Mouse (Mus musculus) forebrain, embryonic 12.5 days (tissue): ENCODE data around the gene Prr23a2. TPM values are rescaled to one million over a fixed set of nuclear protein-coding genes. Genes with fewer than 3 reads are reported as not detected.
A peak's percentile ranks its signal among the peaks of the same experiment; 100 is the strongest.
"Not testable (repeated sequence)": the region's sequence is repeated elsewhere in the genome, so short reads cannot be mapped to it uniquely, and the experiment has no call there.

Experiments
- ATAC-seq: fragments of 200-750 bp; cut with Nextera tagmentation; 2 replicates; pipeline ENCODE4 v1.8.0; 2017; ENCODE audit warnings: moderate TSS enrichment; ENCODE audit not compliant: low FRiP score
- H3K27ac ChIP-seq: fragments of 300-500 bp; sonication (generic); 2 replicates; pipeline ENCODE4 v1.5.1; 2016; ENCODE audit warnings: mild to moderate bottlenecking
- H3K27me3 ChIP-seq: fragments of 300-500 bp; sonication (generic); 2 replicates; pipeline ENCODE4 v1.6.1; 2016; ENCODE audit warnings: mild to moderate bottlenecking
- H3K36me3 ChIP-seq: fragments of 300-500 bp; sonication (generic); replicated peaks from 2 replicates; pipeline ENCODE4 v1.6.1; 2016; ENCODE audit warnings: mild to moderate bottlenecking
- H3K4me1 ChIP-seq: fragments of 300-500 bp; sonication (generic); 2 replicates; pipeline ENCODE4 v1.6.1; 2016
- H3K4me2 ChIP-seq: fragments of 300-500 bp; sonication (generic); 2 replicates; pipeline ENCODE4 v1.6.1; 2016; ENCODE audit warnings: mild to moderate bottlenecking, moderate library complexity
- H3K4me3 ChIP-seq: fragments of 300-500 bp; sonication (generic); replicated peaks from 2 replicates; pipeline ENCODE4 v1.5.1; 2016; ENCODE audit warnings: mild to moderate bottlenecking
- H3K9ac ChIP-seq: fragments of 300-500 bp; sonication (generic); 2 replicates; pipeline ENCODE4 v1.6.1; 2016; ENCODE audit warnings: mild to moderate bottlenecking
- H3K9me3 ChIP-seq: fragments of 300-500 bp; sonication (generic); 2 replicates; pipeline ENCODE4 v1.6.1; 2016
- WGBS: fragments of 180-500 bp; shearing (Covaris S2); methylation state at CpG from one replicate; pipeline ENCODE4 v1.1.7; 2016; 5-methylcytosine and 5-hydroxymethylcytosine counted together
- polyA plus RNA-seq: library from polyadenylated mRNA; unstranded; fragments of >200 nt; fragmentation: Nextera tagmentation; extraction: Ambion mirVana; gene quantifications from 2 replicates; pipeline ENCODE4 v1.2.1, GENCODE M21; 2016

Gene Prr23a2
- polyA plus RNA-seq, result not detected in 2 replicates

DNA sequence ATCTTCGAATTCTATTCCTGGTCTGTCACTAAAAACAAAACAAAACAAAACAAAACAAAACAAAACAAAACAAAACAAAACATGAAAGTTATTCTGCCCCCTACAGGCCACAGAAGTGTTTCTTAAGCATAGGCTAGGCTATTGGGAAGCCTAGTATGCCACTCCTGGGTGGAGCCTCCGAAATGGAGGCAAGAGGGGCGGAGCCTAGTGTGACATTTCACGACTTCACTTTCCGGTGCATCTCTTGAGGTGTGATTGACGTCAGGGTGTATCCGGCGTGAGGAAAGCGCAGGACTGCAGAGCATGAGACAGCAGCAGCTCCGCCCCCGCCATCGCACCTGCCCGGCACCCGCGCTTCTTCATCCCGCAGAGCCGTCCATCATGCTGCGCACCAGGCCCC, at the start of gene Prr23a2:
Gene Prr23a2, plus strand, starts transcription at position 285 of the 400 bp plus-strand sequence.
- ATAC-seq, result no peak
- H3K9me3 ChIP-seq, result no peaks in the 10 kb centered on the region
- no peaks in the 10 kb centered on the region for H3K4me1 ChIP-seq
- H3K4me3 ChIP-seq, result no peak within 1 kb of the TSS
- H3K36me3 ChIP-seq, result no peaks in the 10 kb centered on the region
- WGBS, result 85% methylated on average over 18 of the region's 18 CpGs
- H3K27ac ChIP-seq, result no peak within 1 kb of the TSS
- H3K9ac ChIP-seq, result no peak within 1 kb of the TSS
- H3K27me3 ChIP-seq, result no peaks in the 10 kb centered on the region
- no peak within 1 kb of the TSS for H3K4me2 ChIP-seq

DNA sequence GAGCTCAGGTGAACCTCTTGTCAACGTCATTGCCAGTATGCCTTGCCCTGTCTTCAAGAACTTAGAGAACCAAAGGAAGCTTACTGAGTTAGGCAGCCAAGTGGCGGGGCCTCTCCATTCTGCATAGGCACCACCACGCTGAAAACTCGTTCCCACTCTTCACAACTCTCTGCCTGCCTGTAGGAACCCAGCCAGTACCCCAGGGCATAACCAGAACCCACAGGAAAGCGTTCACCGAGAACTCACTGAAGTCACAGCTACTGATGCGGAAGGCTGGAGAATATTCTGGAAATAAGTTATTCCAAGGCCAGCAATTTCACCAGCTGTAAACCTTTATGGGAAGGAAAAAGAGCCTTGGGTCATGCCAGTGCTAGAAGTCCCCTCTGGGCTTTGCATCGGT, 48.7 kb upstream of the Prr23a2 start:
- Histone ChIP-seq H3K4me1 (peaks cover 9% of the 10 kb centered on the region; the same call in 1 of the 2 replicates), H3K4me3 (no peak overlapping the region), H3K9ac (no peak overlapping the region), H3K27me3 (no peaks in the 10 kb centered on the region), H3K36me3 (no peaks in the 10 kb centered on the region), H3K27ac (no peak overlapping the region), H3K9me3 (no peaks in the 10 kb centered on the region), H3K4me2 (no peak overlapping the region)
- 87% methylated on average over 8 of the region's 8 CpGs for WGBS
- no peak for ATAC-seq

DNA sequence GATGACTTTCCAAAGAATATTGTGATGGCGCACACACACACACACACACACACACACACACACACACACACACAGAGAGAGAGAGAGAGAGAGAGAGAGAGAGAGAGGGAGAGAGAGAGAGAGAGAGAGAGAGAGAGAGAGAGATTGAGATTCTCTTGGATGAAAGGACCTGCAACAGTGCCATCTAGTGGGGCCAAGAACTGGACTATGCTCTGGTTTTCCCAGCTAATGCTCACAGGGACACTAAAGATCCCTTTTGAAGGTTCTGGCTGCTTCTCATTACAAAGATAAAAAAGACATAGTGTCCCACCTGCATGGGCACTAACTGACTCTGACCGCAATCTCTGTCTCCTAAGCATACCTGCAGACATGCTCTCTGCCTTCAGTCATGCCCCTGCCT, 46.8 kb upstream of the Prr23a2 start:
- 78% methylated on average over 2 of the region's 2 CpGs for WGBS
- H3K36me3 ChIP-seq, H3K9me3 ChIP-seq, H3K27me3 ChIP-seq, H3K4me1 ChIP-seq, H3K27ac ChIP-seq, ATAC-seq, H3K4me3 ChIP-seq, H3K4me2 ChIP-seq, H3K9ac ChIP-seq: not testable (repeated sequence)

DNA sequence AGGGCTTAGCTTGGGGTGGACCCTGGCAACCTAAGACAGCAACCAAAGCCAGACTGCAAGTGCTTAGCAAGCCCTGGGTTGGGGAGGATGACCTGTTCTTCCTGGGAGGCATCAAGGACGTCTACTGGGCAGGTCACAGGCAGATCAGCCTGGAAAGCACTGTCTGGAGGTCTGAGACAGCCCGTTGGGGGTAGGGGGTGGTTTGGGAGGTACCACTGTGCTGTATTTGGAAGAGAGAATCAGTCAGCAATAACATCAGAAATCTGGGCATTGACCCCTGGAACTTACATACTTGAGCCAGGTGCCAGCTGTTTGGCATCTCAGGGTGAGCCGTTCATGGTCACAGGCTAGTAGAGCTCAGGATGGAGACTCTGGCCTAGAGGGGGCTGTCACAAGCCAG, 40.2 kb upstream of the Prr23a2 start:
- no peak overlapping the region for H3K9ac ChIP-seq
- H3K9me3 ChIP-seq, result no peaks in the 10 kb centered on the region
- ATAC-seq, result no peak
- H3K4me3 ChIP-seq, result no peak overlapping the region
- no peaks in the 10 kb centered on the region for H3K36me3 ChIP-seq
- H3K4me1 ChIP-seq, result no peaks in the 10 kb centered on the region
- no peak overlapping the region for H3K27ac ChIP-seq
- H3K27me3 ChIP-seq, result no peaks in the 10 kb centered on the region
- no peak overlapping the region for H3K4me2 ChIP-seq
- 76% methylated on average over 3 of the region's 3 CpGs for WGBS

DNA sequence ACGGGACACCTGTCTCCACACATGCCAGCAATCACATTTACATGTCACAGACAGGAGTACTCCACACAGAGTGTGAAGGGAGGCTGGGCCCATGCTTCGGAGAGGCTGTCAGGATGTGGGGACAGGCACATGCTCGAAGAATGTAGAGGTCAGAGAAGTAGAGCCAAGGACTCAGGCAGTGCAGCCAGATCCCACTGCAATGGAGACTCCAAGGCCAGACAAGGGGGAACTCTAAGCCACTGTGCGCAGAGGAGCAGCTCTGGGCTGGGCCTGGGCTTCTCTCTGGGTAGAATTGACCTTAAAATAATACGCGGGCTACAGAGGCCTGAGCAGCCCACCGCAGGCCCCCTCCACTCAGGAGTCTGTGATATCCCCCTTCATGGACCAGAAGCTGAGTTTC, 38.7 kb upstream of the Prr23a2 start:
- H3K27me3 ChIP-seq, result no peaks in the 10 kb centered on the region
- H3K4me2 ChIP-seq, result no peak overlapping the region
- H3K9ac ChIP-seq, result no peak overlapping the region
- no peak for ATAC-seq
- no peaks in the 10 kb centered on the region for H3K36me3 ChIP-seq
- 88% methylated on average over 7 of the region's 7 CpGs for WGBS
- no peaks in the 10 kb centered on the region for H3K9me3 ChIP-seq
- H3K27ac ChIP-seq, result no peak overlapping the region
- H3K4me3 ChIP-seq, result no peak overlapping the region
- H3K4me1 ChIP-seq, result no peaks in the 10 kb centered on the region

DNA sequence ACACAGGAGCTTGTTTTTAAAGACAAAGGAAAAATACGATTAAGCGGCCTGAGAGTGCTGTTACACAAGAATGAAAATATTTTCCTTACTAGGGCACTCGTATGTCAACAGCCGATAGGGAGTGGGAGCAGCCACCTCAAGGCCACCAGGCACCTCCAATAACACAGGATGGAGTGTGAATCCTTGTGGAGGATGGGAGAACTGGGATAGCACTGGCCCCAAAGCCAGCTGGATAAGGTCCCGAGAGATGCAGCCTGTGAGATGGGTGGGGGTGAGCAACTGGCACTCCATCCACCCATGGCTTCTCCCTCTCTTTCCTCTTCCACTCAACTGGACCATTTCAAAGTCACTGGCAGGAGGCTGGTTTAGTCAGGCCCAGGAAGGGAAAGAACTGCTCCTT, 37.3 kb upstream of the Prr23a2 start:
- H3K4me3 ChIP-seq, result no peak overlapping the region
- no peak overlapping the region for H3K9ac ChIP-seq
- H3K4me1 ChIP-seq, result no peaks in the 10 kb centered on the region
- H3K9me3 ChIP-seq, result no peaks in the 10 kb centered on the region
- no peaks in the 10 kb centered on the region for H3K36me3 ChIP-seq
- ATAC-seq, result no peak
- H3K27ac ChIP-seq, result no peak overlapping the region
- WGBS, result 89% methylated on average over 5 of the region's 5 CpGs
- no peak overlapping the region for H3K4me2 ChIP-seq
- H3K27me3 ChIP-seq, result no peaks in the 10 kb centered on the region

DNA sequence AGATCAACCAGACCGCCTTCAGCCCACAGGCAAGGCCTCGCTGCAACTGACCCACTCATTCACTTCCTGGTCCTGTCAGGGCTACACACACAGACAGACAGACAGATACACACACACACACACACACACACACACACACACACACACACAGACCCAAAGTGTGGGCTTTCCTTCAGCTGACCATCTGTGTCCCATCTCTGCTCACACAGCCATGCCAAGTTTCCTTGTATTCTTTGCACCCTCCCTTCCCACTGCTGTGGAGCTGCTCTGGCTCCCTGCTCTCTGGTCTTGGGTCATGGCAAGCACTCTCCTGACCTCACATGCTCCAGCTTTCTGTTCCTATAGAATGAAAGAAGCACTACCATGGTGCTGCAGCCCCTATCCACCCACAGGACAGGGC, 36.8 kb upstream of the Prr23a2 start:
- Histone ChIP-seq H3K4me3 (no peak overlapping the region), H3K27ac (no peak overlapping the region), H3K4me2 (no peak overlapping the region), H3K9me3 (no peaks in the 10 kb centered on the region), H3K27me3 (no peaks in the 10 kb centered on the region), H3K4me1 (no peaks in the 10 kb centered on the region), H3K9ac (no peak overlapping the region), H3K36me3 (no peaks in the 10 kb centered on the region)
- 85% methylated on average over 2 of the region's 2 CpGs for WGBS
- ATAC-seq, result no peak

DNA sequence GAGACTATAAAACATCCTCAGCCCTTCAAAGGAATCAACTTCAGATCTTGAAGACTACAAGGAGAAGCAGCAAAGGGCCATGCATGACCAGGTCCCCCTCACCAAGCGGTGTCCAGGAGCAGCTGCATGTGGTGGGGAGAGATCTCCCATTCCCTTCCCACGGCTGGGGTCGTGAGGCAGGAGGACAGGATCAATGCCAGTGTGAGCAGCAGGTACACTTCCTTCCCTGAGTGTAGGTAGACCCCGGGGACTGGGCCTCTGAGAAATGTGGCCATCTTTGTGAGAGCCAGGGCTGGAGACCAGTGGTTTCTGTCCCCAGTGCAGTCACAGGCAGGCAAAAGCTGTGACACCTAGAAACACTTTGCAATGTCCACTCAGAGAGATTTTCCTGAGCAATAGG, 35.8 kb upstream of the Prr23a2 start:
- Histone ChIP-seq H3K27ac (no peak overlapping the region), H3K4me1 (no peaks in the 10 kb centered on the region), H3K4me3 (no peak overlapping the region), H3K36me3 (no peaks in the 10 kb centered on the region), H3K9me3 (no peaks in the 10 kb centered on the region), H3K27me3 (no peaks in the 10 kb centered on the region), H3K4me2 (no peak overlapping the region), H3K9ac (no peak overlapping the region)
- ATAC-seq, result no peak
- 92% methylated on average over 4 of the region's 4 CpGs for WGBS

DNA sequence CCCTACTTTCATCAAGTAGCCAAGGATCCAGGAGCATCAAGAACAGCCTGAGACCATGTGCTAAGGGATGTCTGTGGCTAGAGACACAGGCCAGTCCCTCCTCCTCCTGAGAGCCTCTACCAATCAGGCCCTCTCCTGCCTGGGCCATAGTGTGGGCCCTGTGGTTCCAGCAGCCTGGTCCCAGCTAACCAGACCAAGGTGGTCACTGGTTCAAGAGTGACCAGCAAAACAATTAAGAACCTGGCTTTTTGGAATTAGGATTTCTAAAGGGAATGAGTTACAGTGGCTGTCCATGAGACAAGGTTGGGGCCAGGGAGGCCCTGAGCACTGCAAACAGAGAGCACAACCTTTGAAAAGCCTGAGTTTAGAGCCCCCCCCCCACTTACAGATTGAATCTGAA, 35.2 kb upstream of the Prr23a2 start:
- H3K4me2 ChIP-seq, result no peak overlapping the region
- no peak overlapping the region for H3K4me3 ChIP-seq
- H3K9ac ChIP-seq, result no peak overlapping the region
- no peak overlapping the region for H3K27ac ChIP-seq
- no peaks in the 10 kb centered on the region for H3K4me1 ChIP-seq
- H3K36me3 ChIP-seq, result no peaks in the 10 kb centered on the region
- H3K27me3 ChIP-seq, result no peaks in the 10 kb centered on the region
- ATAC-seq, result no peak
- no peaks in the 10 kb centered on the region for H3K9me3 ChIP-seq

DNA sequence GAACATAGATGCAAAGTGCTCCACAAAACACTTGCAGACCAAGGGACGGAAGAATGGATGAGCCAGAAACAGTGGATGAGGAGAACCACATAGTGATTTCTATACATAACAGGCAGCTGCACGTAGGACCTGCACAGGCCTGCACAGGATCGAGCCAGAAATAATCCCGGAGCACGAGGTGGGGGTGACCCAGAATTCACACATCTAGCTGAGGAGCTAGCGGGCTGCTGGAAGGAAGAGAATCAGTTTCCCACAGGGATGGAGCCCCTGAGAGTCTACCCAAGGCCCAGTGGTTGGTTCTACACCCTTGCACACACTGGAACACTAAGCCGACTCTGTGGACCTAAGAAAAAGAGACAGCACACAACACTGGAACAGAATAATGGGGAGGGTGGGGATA, 32.5 kb upstream of the Prr23a2 start:
- Histone ChIP-seq H3K4me1 (no peaks in the 10 kb centered on the region), H3K4me3 (no peak overlapping the region), H3K9me3 (no peaks in the 10 kb centered on the region), H3K27ac (no peak overlapping the region), H3K36me3 (no peaks in the 10 kb centered on the region), H3K9ac (no peak overlapping the region), H3K27me3 (no peaks in the 10 kb centered on the region), H3K4me2 (no peak overlapping the region)
- no peak for ATAC-seq
- 87% methylated on average over 7 of the region's 7 CpGs for WGBS

DNA sequence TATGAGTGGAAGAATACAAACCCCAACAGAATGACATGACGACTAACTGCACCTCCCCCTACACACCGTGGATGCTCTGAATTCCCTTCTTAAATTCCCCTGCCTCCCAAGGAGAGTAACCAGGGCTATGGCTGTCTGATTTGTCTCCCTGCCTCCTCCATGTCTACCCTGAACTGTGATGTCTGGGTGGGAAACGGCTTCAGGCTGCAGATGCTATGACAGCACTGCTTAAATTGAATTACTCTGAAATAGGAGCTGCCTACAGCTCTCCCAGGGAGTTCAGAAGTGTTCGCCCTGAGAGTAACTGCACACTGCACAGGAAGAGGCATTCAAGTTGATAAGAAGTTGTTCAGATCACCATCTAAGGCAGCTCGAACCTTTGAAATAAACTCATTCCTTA, 26.8 kb upstream of the Prr23a2 start:
- H3K4me2 ChIP-seq, result no peak overlapping the region
- no peaks in the 10 kb centered on the region for H3K4me1 ChIP-seq
- H3K9ac ChIP-seq, result no peak overlapping the region
- H3K36me3 ChIP-seq, result no peaks in the 10 kb centered on the region
- H3K27ac ChIP-seq, result no peak overlapping the region
- no peaks in the 10 kb centered on the region for H3K9me3 ChIP-seq
- 71% methylated on average over 5 of the region's 5 CpGs for WGBS
- H3K4me3 ChIP-seq, result no peak overlapping the region
- no peak for ATAC-seq
- no peaks in the 10 kb centered on the region for H3K27me3 ChIP-seq

DNA sequence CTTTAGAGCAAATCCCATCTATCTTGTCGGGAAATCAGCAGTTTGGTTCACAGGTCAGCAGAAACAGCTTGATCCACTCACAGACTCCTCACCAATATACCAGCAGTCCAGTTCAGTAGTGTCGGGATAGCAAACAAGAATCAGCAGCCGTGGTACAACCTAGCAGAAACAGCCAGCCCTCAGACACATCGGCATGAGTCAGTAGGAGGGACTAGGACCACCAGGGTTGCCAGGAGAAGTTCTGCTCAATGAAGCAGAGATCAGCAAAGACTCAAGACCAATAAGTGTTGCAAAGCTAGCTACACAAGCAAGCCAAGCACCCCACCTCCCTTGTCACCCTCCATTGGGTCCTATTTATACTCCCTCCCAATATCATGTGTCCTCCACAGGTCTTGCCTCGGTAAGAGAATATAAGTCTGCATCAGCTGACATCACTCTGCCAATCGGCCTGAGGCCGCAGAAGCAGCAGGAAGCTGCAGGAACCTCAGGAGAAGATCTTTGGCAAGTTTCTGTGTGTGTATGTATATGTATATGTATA, 18.7 kb upstream of the Prr23a2 start:
- H3K9me3 ChIP-seq, result 0 out of 2 replicates have a peak, but pooled peaks cover 3% of the 10 kb centered on the region
- 81% methylated on average over 7 of the region's 7 CpGs for WGBS
- no peaks in the 10 kb centered on the region for H3K4me1 ChIP-seq
- H3K27me3 ChIP-seq, result no peaks in the 10 kb centered on the region; the same call in 1 of the 2 replicates
- H3K36me3 ChIP-seq, result no peaks in the 10 kb centered on the region
- no peak overlapping the region for H3K4me3 ChIP-seq
- no peak overlapping the region for H3K9ac ChIP-seq
- no peak overlapping the region for H3K27ac ChIP-seq
- H3K4me2 ChIP-seq, result no peak overlapping the region
- no peak for ATAC-seq

DNA sequence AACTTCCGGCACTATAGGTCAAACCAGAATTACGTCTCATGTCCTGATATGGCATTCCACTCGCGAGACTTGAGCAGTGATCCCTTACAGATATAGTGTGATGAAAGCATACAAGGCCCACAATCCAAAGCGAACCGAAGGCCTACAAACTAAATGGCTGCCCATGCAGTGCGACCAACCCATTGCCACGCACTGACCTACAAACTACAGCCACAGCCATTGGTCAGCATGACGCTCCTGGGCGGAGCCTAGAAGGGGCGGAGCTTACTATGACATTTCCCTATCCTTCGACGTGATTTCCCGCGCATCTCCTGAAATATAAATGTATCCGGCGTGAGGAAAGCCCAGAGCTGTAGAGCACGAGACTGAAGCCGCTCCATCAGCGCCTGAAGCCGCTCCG, 14.2 kb upstream of the Prr23a2 start, which contains the start of gene Prr23a1:
Gene Prr23a1, plus strand, starts transcription at position 387 of the 400 bp plus-strand sequence.
- no peaks in the 10 kb centered on the region; the same call in 1 of the 2 replicates for H3K27me3 ChIP-seq
- H3K9me3 ChIP-seq, result 0 out of 2 replicates have a peak, but pooled peaks cover 3% of the 10 kb centered on the region
- H3K27ac ChIP-seq, result no peak within 1 kb of the TSS
- 0 out of 2 replicates have a peak within 1 kb of the TSS, but pooled peaks have one; percentile 30 for H3K4me2 ChIP-seq
- H3K4me3 ChIP-seq, result peak within 1 kb of the TSS; percentile 21
- no peaks in the 10 kb centered on the region for H3K4me1 ChIP-seq
- WGBS, result 64% methylated on average over 22 of the region's 22 CpGs
- no peaks in the 10 kb centered on the region for H3K36me3 ChIP-seq
- ATAC-seq, result no peak
- no peak within 1 kb of the TSS for H3K9ac ChIP-seq
